Mouse (Mus musculus) retina, postnatal 7 days (tissue): Measurements from ENCODE around the gene Tgfa.
A peak's percentile ranks its signal among the peaks of the same experiment; 100 is the strongest.

Experiments used
- DNase-seq: peaks from one replicate; pipeline ENCODE4 v3.0.0-alpha.2; 2012; ENCODE audit warnings: low read depth, low spot score

Gene Tgfa

DNA sequence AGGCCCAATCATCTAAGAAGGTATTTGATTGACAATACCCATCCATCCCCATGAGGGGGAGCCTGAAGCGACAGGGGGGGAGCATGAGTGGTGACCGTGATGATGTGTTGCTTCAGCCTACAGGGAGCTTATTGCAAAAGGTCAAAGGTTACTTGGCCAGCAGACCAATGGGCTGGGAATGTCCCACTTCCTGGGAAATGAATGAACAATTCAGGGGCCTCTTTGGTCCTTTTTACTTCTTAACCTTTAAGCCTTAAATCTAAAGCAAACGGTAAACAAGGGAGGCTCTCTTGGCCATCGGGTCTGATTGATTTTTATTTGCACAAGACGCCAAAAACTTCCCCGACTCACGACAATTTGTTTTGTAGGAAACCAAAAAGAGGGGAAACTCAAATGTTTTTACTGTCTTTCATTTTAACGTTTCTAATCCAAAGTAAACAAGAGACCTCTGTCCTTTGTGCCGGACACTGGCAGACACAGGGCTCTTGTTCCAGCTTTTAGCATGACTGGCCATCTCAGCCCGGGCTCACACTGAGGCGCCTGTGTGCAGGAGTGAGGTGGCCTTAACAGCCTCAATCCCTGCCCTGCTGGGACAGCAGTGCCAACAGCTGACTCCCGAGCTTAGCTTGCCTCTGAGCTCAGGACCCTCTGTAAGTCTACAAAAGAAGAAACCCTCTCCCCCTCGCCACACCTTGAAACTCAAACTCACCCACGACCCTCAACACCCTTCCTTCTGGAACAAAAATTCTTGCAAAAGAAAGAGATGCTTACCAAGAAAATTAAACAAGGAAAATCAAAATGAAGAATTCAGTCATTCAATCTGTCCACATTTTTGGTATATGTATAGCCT is 8.7 kb upstream of the Tgfa start:
- DNase-seq, result no peak

- DNase-seq, result no peak
These were observed 6.1 kb upstream of the Tgfa start for GRCm38 (mm10) chr6:86188741-86189480.

DNA sequence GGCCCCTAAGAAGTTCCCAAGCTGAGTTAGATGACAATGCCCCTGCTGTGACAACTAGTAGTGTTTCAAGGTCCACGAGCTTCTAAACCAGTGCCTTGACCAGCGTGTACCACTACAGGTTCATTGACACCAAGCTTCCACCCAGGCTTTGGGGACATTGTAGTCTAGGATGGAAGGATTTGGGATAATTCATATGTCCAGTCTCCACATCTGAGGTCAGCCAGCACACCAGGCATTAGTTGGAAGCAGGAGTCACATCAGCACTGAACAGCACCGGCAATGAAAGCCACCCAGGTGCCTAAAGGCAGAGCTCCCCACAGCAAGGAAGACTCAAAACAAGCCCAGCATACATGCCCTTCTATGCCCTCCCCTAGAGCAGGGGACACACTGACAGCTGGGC is 4.4 kb upstream of the Tgfa start:
- no peak for DNase-seq

- no peak for DNase-seq
These were observed 2.0 kb upstream of the Tgfa start for GRCm38 (mm10) chr6:86192978-86193377.

DNA sequence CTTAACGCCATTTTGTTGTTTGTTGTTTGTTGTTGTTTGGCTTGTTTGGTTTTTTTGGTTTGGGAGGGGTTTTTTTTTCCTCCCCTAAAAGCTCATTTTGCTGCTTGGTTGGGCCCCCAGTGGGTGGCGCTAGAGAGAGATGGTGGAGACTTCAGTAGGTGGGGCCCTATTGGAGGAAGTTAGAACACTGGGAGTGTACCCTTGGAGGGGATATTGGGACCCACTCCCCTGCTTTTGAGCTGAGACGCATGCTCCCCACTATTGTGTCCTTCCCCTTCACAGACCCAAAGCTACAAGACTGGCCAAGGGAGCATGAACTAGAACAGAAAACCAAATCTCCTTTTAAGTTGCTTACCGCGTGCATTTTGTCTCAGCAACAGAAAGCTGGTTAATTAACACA is 1.1 kb upstream of the Tgfa start:
- DNase-seq, result peak; percentile 17

- DNase-seq, result peak; percentile 14
These were observed 1.0 kb downstream of the Tgfa start for GRCm38 (mm10) chr6:86196034-86196433.

DNA sequence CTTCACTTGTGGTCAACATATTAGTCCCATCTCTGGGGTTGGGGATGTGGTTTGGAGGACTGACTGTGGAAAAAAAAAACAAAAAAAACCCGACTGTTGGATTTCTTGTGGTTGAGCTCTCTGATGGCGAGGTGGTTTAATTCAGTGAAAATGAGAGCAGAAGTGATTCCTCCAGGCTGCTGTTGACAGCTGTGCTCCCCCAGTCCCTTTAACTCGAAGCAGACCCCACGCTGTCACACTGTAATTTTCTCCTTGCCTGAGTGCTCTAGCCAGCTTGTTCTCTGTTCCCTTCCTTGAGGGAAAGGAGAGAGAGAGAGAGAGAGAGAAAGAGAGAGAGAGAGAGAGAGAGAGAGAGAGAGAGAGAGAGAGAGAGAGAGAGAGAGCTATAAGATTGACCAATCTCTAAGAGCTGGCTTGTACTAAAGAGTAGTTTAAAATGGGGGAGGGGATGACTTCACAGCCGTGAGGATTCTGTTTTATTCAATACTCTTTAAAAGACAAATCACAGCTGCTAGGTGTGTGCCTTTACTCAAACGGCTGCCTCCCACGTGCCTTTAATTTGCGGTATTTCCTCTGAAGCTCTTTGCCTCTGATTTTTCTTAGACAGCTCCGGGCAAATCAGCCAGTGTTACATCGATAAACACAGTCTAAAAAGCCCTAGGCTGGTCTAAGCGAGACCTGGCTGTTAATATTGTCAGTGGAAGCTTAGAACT is 2.3 kb downstream of the Tgfa start:
- DNase-seq, result no peak

- DNase-seq, result no peak
These were observed 5.9 kb downstream of the Tgfa start for GRCm38 (mm10) chr6:86200934-86201333.

DNA sequence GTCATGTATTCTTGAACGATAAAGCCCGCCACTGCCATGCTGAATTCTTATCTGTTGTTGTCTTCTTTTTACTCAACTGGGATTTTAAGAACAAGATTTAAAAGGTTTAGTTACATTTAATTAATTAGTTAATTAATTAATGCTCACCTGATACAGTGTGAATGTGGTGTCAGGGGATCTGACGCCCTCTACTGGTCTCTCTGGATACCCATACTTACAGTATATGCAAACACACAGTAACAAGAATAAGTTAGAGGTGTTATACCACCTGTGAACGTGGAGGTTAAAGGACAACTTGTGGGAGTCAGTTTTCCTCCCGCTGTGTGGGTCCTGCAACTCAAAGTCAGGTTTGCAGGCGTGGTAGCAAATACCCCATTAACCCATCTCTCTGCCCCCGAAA is 8.1 kb downstream of the Tgfa start:
- no peak for DNase-seq

- no peak for DNase-seq
These were observed 11.0 kb downstream of the Tgfa start for GRCm38 (mm10) chr6:86206014-86206413.

DNA sequence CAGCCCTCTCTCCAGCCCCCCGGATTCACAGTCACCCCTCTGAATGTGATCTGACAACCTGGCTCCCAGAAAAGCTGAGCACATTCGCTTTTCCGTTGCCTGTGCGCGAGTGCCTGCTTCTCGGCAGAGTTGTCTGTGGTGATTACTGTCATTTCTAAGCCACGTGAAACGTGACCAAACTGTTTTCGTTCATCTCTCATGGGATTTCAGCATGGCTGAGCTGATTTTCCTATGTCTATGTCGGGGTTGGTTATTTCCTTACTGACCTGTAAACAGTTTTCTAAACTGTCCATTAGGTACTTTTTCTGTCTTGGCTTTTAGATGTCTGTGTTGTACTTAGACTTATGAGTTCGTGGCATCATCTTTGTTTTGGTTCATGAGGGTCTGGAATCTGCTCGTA is 12.0 kb downstream of the Tgfa start:
- no peak for DNase-seq

DNA sequence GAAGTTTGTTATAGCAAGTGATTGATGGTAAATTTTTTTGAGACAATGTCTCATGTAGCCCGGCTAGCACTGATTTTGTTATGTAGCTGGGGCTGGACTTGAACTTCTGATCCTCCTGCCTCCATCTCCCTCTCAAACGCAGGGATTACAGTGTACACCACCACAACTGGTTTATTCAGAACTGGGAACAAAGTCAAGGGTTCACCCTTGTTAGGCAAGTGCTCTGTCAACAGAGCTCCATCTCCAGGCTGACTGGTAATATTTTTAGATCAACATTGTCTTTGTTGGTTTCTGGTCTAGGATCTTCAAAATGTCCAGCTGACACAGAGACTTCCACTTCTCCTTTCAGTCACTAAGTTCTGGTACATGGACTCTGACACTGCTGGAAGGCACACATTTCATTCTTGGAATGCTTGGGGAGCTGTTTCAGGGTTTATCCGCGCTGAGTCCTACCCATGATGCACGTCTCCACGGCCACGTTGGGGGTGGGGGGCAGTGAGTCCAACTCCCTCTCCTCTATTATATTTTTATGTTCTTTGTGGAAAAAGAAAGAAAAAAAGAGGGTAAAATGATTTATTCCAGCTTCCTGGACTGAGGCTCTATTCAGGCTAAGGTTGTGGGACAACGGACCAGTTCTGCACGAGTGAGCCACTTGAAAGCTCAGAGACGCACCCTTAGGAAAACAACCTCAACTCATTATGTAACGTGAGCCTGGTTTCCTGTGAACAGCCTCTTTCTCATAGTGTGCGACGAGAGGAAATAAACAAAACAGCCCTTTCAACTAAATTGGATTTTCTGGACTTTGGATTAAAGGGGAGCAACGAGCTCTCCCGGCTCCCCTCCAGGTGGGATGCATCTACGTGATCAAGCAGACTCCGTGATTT is 14.4 kb downstream of the Tgfa start:
- no peak for DNase-seq

DNA sequence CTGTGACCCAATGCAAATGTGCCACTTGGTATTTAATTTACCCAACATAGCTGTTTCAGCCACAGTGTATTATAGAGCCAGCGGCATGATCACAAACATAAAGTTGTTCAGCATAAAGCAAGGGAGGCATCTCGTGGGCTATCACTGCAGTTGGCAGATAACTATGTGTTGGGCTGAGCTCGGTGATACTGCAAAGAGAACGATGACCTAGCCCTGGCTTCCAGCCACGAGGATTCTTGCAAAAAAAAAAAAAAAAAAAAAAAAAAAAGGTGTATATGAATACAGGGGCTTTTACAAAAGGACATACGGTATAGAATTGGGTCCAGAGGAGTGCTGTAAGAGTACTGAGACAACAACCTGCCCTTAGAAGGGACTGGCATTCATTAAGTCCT is 15.0 kb downstream of the Tgfa start:
- DNase-seq, result no peak

DNA sequence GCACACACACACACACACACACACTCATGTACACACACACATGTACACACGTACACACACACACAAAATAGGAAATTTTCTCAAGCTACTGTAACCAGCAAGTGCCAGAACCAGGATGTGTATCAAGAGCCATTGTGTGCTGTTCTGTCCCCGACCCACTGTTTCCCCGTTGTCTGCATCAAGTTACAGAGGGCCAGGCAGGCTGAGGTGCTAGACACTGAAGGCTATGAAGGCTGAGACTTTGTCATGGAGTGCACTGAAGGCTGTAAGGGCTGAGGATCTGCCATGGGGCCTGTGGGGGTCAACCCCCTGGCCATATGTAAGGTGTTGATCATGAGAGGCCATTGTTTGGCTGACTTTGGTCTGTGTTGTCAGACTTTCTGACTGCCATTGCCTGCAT is 15.6 kb downstream of the Tgfa start:
- no peak for DNase-seq

DNA sequence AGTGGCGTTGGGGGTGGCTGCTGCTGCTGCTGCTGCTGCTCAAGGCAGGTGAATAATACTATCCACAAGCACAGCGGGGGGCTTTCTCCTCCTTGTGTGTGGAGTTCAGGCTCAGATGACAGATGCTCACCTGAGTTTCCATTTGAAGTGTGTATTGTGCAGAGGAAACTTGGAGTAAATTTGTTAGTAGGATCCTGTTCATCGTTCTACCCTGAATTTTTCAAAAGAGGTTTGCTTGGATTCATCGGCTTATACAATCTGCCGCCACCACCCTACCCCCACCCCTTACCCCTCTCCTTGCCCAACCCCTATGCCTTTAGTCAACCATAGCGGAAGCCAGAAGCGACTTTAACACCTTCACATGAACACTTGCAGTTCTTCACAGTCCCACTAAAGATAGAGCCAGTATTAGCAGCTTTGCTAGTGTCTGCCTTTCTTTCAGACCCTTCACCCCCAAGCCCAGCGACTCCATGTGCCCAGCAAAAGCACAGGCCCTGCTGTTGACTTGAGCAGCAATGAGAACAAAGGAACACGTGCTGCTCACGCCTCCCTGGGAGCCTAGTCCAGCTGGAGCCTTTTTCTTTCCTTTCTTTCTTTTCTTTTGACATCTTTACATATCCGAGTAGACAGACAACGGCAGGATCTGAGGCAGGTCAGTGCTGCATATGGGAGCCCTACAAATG is 16.2 kb downstream of the Tgfa start:
- DNase-seq, result no peak

GRCm38 (mm10) chr6:86212871-86213640 is 18.0 kb downstream of the Tgfa start:
- no peak for DNase-seq

GRCm38 (mm10) chr6:86218066-86218465 is 23.0 kb downstream of the Tgfa start:
- no peak for DNase-seq

DNA sequence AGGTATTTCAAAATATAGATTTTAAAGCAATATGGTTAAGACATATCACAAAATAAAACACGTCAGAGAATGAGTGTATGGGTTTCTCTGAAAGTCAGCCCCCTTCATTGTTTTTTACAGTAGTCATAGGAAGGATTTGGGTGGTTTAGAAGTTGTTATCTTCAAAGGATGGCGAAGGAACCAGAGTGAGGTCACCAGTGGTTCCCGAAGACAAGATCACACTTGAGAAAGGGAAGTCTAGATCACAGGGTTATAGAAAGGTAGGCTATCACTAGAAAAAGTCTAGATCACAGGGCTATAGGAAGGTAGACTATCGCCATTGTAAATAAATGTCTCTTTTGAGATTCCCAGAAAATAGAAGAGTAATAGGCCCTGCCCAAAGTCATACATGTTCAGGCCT is 23.7 kb downstream of the Tgfa start:
- DNase-seq, result no peak

- DNase-seq, result no peak
These were observed 24.5 kb downstream of the Tgfa start for GRCm38 (mm10) chr6:86219494-86219893.

DNA sequence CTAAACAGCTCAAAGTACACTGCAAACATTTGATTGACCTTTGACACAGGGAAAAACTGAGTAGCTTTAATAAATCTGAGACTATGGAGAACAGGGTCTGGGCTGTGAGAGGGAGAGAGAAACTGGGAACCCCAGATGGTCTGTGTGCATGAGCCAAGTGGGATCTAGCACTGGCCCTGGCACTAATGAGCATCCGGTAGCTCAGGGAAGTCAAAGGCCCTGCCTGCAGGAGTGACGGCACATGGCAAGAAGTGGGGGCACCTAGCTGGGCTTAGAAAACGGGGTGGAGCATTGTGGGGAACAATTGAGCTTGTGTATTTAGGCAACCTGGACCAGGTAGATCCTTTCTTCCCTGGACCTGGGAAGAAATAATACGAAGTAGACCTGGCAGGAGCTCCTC is 25.1 kb downstream of the Tgfa start:
- DNase-seq, result no peak
